Mouse (Mus musculus) hindlimb bud, embryonic 11.5 days (tissue): ENCODE data around the gene Nhlrc2.

Experiments
- DNase-seq: peaks from one replicate; pipeline ENCODE4 v3.0.0-alpha.2; 2012; ENCODE audit warnings: low read depth, low spot score; ENCODE audit errors: extremely low spot score

Nhlrc2 gene

DNA sequence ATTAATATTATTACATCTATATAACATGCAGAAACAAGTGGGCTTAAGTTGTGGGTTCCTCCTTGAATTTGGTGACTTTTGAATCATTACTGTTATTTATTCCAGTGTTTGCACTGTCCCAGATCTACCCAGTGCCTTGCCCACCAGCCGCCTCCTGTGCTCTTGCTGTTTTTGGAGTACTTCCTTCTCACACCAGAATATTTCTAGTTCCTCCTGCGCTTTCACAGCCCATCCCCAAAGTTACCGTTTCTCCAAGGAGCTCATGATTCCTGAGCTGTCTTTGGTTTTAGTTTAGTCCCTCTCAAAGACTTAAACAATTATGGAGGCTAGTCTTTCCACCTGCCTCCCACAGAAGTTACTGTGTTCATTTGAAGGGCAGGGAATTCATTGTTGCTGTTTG is 15.4 kb downstream of the Nhlrc2 start:
- DNase-seq = no peak

DNA sequence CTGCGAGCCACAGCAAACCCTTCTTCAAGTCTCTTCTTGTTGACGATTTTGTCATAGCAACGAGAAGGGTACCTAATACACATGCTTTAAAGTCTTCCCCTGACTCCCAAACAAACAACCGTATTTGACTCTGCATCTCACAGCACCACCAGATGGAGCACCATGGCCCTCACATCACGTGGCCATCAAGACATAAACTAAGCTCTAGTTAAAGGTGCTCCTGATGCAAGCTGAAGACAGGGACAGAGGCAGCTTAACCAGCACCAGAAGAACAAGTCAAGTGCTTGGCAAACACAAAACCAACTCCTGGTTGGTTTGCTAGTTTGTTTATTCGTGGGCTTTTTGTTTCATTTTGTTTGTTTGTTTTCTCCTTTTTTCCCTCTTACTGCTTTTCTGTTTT is 17.3 kb downstream of the Nhlrc2 start:
- DNase-seq = no peak

DNA sequence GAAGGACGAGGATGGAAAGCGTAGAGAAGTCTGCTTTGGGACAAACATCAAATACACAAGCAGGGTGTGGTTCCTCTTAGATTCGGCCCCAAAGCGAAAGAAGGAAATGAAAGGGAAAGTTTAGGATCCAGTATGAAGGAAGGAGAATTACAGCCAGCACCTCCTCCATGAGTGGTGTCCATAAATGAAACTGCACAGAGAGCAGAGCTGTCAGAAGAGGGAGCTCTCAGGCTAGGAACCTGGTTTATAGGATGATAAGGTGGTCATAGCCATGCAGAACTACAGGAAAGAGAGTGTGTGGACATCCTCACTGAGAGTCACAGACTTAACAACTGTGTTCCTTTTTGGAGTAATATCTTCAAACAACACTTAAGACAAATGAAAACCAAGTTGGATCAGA is 18.0 kb downstream of the Nhlrc2 start:
- DNase-seq = no peak

DNA sequence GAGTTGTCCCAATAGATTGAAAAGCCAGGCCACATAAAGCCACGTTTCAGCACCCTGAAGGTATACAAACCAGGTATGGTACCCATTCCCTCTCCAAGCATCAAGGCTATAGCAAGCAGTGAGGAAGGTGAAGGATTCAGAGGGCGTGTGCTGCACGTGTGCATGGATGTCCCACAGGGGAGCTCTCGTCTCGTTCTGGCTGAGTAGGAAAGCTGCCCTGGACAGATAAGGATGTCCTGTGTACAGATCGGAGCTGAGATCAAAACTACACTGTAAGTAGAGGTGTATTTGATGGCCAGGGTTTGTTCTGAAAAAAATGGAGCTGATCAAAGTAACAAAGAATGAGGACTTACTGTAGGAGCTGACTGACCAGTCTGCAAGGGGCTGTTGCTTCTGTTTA is 18.9 kb downstream of the Nhlrc2 start:
- no peak for DNase-seq

DNA sequence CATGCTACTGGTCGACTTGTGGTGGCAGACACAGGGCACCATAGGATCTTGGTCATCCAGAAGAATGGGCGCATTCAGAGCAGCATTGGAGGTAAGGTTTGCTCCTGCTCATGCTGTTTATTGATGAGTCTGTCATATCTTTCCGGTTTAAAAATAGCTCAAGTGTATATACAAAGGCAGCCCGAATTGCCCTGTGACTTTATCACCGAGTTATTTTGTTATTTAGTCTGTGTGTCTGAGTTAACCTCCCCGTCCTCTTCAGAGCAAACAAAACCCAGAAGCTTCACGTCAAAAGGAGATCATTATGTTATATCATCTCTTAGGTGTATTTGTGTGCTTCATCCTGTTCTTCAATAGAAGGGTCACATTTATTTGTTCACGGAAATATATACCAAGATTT is 22.7 kb downstream of the Nhlrc2 start:
- no peak for DNase-seq

DNA sequence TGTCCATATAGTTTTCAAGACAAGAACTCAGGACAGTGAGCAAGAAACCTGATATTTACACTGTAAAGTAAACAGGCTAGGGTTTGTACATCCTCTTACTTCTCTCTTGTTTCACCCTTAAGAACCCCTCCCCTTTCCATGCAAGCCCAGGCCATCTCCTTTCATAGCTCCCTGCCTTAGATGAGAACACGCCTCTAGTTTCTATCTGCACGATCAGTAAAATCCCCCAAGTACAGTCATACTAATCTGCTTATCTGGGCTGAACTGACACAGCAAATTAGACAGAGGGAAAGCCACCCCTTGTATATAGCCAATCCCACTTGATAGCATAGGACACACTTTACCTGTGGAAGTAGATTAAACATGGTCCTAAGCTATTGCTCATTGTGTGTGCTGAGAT is 23.2 kb downstream of the Nhlrc2 start:
- no peak for DNase-seq

DNA sequence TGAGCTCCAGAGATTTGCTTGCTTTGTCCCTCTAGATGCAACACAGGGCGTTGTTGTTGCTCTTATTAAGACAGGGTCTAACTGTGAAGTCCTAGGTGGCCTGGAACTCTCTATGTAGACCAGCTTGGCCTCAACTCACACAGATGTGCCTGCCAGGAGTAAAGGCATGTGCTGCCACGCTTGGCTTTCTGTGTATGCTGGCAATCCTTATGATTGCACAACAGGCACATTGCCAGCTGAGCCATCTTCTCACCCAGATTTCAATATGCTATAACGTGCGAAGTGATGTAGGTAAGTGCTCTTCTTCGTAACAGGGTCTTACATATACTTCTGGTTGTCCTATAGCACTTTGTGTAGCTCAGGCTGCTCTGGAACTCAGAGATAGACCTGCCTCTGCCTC is 23.9 kb downstream of the Nhlrc2 start:
- no peak for DNase-seq

DNA sequence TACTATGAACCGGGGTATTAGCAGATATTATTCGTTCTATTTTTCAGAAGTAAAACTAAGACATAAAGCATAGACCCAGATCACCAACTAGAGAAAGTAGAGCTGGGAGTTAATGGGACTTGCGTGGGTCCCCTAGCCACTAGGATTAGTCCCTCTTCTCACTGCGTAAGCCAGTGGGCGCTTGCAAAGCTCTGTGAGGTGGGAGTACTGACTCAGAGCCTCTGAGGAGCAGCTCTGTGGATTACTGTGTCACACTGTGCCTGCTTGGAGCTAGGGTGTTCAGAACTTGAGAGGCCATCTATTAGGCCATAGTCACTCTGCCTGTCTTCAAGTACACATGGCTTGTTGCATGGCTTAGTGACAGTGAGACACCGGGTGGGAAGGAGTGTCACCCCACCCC is 25.1 kb downstream of the Nhlrc2 start:
- no peak for DNase-seq

DNA sequence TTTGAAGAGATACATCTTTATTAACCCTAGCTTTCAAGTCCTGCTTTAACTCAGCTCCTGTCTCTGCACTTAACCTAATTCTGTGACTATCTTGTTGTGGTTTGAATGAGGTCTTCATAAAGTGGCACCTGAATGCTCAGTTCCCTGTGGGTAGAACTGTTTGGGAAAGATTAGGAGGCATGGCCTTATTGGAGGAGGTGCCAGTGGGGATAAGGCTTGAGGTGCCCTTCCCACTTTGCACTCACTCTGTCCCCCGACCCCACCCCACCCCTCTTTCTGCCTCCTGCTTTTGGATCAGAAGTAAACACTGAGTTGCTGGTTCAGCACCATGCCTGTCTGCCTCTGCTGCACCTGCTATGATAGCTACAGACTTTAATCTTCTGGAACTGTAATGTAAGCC is 29.7 kb downstream of the Nhlrc2 start:
- DNase-seq = no peak

DNA sequence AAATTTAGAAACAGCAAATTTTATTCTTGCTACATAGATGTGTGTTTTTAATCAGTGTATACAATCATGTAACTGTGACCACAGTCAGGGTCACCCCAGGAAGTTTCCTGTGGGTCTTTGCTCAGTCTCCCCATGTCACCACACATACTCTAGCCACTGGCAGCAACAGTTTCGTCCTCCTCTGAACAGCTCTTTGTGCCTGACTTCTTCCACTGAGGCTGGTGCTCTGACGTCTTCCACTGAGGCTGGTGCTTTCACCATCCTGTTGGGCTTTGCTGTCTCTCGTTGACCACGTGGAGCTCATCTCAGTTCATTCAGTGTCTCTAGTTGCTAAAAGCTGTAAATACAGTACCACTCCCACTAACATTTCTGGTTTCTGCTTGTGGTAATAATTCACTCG is 33.9 kb downstream of the Nhlrc2 start:
- DNase-seq = no peak

DNA sequence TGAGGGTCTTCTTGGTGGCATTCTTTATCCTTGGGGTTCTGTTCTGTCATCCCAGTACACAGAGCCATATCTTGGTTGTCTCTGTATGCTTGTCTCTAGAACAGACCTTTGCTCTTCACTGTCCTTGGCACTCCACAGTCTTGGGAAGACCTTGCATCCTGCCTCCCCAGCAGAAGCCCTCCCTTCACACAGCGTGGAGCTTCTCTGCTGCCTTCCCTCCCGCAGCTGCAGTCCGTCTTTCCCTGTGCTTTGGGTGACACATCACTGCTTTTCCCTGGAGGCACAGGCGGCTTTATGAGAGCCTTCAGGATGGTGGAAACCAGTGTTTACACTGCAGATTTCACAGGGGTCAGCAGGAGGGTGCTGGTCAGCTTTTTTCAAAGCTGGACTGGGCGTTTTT is 35.7 kb downstream of the Nhlrc2 start:
- DNase-seq = no peak

DNA sequence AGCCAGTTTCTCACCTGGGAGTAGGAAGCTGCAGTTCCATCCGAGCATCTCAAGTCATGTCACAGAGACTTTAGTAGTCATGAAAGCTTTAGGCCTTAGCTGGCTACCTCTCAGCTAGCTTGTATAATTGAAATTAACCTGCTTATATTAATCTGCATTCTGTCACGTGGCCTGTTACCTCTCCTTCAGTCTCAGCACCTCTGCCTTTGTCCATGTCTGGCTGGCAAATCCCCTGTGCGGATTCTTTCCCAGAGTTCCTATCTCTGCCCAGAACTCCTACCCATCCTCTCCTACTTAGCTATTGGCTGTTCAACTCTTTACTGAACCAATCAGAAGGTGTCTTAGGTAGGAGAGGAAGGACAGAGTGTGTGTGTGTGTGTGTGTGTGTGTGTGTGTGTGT is 36.2 kb downstream of the Nhlrc2 start:
- DNase-seq = no peak

DNA sequence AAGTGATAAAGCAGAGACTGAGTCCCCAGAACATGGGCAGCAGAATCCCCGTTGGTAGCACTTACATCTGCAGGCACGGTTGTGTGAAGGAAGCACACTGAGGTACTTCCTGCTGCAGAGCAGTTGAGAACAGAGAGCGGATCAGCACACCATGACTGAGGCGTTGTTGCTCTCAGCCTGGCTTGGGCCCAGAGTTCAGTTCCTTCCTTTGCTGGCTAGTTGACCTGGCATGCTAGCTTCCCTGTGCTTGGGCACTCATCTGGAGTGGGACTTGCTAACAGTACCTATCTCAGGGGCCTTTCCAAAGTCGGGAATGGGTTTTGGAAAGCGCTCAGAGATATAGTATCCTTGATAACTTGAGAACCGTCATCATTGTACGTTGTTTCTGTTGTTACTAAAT is 38.3 kb downstream of the Nhlrc2 start:
- no peak for DNase-seq

DNA sequence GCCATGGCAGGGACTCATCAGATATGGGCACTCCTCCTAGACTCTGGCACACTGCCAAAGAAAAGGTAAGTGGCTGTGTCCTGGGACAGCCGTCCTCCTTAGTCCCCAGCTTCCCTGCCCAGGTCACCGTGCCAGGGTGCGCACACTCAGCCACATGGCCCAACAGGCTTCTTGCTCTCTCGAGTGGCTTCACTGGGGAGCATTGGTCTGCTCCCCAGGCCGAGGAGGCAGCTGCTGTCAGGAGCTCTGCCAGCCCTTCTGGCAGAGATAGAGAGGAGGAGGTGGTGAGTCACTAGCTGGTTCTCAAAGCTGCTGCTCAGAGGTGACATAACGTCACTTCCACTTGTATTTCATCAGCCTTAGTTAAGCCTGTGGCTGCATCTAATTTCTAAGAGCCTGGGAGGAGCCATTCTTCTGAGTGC is 40.2 kb downstream of the Nhlrc2 start:
- DNase-seq = no peak

DNA sequence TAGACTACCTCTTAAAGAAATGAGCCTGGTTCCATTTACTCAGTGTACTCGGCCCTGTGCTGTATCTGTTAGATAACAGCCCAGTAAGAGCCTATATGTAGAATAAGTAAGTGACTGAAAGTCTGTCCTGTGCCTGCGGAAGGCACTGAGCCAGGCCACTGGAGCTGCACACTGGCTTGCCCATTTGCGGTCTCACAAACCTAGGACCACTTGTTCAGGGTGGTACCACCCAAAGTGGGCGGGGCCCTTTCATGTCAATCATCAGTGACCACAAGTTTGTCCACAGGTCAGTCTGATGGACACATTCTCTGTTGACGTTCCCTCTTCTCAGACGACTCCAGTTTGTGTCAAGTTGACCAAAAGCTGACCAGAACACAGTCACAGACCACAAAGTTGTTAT is 40.9 kb downstream of the Nhlrc2 start:
- no peak for DNase-seq

DNA sequence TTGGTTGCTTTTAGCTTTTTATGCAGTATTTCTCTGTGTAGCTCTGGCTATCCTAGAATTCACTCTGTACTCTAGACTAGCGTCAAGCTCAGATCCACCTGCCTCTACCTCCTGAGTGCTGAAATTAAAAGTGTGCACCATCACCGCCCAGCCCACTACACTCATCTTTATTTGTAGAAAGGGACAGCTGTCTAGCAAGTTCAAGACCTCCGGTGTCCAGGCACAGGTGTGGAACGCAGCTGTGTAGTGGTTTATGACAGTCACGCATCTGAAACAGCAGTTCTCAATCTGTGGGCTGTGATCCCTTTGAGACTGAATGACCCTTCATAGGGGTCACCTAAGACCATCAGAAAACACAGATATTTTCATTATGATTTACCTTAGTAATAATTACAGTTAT is 41.4 kb downstream of the Nhlrc2 start:
- no peak for DNase-seq

DNA sequence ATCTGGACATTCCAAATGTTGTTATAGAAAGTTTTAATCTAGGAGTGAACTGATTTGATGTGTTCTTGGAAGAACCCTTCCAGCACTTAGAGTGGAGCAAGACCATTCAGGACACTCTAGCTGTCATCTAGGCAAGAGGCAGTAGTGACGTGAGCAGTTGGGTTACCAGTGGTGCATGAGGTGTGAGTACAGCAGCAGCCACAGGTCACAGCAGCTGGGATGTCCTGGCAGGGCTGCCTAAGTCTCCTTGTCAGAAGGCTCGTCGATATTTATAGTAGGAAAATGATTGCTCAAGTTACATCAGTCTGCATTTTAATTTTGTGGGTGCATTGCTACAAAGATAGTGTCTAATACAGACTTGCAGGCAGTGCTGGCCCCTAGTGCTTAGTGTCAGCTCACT is 42.2 kb downstream of the Nhlrc2 start:
- DNase-seq = no peak

DNA sequence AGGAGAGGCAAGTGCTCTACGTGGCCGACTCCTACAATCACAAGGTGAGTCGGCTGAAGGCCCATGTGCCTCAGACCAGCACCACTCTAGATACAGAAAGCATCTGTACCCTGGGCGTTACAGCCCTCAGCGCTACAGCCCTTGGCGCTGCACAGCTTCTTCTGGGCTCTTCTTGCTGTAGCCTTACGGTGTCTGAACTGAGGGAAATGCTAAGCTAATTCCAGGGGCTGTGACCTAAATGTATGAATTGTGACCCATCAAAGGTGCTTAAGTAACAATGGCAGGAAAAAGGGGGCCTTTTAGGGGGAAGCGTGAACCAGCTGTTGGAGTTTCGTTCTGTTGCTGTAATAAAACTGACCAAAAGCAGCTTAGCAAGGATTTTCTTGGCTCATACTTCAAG is 44.4 kb downstream of the Nhlrc2 start:
- DNase-seq = no peak

DNA sequence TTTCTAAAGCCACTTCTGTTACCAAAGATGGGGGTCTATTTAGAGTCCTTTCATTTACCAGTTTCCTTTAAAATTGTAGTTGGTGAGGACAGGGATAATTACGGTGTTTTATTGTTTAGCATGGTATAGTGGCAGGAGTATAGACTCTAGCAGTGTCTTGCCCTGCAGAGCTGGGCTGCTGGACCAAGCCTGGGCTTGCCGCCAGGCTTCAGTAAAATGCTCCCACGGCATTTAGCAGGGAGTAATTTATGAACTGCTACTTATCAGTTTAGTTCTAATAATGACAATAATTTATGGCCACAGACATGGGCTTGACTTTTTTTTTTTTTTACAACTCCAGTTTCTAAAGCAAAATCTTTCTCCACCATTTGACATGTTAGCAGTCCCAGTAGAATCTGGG is 51.9 kb downstream of the Nhlrc2 start:
- no peak for DNase-seq

DNA sequence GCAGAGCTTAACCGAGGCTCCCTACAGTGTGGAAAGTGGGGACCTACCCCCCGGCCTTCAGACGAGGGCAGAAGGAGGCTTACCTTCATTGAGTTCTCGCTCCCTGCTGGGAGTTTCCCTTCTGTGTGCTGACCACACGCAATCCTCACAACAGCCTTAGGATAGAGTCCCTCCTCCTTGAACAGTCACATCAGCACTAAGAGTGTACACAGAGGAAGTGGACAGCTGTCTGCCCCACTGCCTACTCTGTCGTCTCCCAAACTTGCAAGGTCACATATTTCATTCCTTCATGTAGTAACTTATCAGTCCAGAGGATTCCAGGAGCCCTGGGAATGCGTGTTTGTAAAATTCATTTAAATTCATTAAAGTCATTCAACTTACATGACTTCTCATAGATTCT is 52.7 kb downstream of the Nhlrc2 start:
- DNase-seq = no peak

DNA sequence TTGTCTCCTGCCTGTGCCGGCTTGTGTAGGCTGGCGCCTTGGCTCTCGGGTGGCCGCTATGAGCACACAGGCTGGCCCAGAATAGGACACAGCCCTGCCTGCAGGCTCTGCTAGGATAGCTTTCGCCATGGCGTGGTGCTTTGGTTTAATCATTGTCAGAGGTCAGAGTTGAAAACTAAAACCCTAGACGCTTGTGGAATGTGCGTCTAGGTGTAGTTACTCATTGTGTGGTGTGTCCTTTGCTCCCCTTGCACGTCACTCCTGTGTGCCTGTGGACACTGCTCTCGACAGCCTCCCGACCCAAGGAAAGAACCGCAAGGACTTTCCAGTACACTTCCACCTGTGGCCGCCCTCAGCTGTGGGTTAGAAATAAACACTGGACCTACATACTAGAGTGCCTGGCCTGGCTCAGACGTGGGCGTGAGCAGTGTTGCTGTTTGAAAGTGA is 53.9 kb downstream of the Nhlrc2 start:
- DNase-seq = no peak

DNA sequence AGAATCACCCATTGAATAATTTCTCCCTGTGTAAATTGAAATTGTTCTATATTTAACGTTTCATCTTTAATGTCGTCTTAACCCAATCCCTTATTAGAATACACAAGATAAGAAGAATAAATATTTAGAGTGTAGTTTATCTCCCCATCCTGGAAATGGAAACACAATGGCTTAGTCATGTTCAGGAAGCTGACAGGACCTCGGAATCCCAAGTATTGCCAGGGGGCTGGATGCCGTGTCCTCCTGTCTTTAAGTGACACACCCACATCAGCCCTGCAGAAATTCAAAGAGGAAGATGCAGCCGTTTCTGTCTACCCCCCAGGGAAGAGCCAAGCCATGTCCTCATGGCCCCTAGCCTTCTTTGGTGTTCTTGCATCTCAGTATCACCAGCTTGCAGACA is 60.9 kb downstream of the Nhlrc2 start:
- no peak for DNase-seq

DNA sequence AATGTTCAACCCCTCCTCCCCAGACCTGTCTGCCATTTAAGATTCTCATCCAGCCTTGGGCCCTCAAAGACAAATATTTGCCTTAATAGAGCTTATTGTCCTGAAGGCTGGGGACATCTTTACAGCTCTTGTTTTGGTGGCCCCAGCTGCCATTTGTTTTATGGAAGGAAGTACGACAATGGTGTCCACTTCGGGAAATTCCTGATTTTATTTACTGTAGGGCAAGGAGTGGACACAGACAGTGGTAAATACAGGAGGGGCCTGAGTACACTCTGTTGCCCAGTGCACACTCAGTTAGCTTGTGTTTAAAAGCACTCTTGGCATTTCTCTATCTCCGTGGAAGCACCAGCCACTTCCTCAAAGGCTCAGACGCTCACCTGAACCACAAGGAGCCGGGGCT is 66.1 kb downstream of the Nhlrc2 start:
- DNase-seq = no peak

DNA sequence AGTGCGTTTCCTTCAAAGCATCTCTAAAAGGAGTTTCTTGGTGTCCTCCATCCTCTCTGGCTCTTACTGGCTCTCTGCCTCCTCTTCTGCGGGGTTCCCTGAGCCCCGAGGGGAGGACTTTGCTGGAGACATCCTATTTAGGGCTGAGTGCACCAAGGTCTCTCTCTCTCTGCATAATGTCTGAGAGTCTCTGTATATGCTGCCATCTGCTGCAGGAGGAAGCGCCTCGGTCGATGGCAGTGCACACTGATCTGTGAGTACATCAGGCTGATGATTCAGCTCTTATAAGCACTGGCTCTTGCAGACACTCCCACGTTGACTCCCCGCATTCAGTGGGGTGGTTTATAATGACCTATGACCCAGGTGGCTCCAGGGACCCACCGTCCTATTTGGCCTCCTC is 70.8 kb downstream of the Nhlrc2 start:
- no peak for DNase-seq
